Mouse (Mus musculus): ENCODE results near the gene Gpatch8. TPM values are rescaled to one million over a fixed set of nuclear protein-coding genes. Genes with fewer than 3 reads are reported as not detected.

The Gpatch8 gene
- polyA plus RNA-seq, 1 experiment = 13.3 TPM

- DNase-seq (ENCODE audit: low read depth) = no peak
Observed at GRCm38 (mm10) chr11:102434816-102435705, 121.1 kb downstream of the Gpatch8 start.

DNA sequence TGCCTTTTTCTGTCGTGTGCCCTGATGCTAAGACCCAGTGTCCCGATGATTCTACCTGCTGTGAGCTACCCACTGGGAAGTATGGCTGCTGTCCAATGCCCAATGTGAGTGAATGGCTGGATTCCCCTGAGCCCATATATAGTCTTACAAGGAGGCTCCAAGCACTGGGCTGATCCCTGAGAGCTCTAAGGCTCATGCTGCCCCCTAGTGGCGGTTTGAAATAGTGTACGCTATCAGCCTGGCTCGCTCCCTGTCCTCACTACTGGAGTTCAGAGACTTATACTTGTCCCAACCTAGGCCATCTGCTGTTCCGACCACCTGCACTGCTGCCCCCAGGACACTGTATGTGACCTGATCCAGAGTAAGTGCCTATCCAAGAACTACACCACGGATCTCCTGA, 121.8 kb downstream of the Gpatch8 start:
- DNase-seq (ENCODE audit: low read depth) = no peak

DNA sequence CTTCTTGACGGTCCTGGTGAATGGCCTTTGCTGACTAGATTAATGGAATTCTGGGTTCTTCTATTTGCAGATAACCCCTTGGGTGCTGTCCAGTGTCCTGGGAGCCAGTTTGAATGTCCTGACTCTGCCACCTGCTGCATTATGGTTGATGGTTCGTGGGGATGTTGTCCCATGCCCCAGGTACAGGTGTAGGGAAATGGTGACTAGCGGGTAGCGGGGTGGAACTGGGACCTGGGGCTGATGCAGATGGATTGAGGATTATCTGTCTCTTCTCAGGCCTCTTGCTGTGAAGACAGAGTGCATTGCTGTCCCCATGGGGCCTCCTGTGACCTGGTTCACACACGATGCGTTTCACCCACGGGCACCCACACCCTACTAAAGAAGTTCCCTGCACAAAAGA, 122.3 kb downstream of the Gpatch8 start:
- no peak for DNase-seq (ENCODE audit: low read depth)

GRCm38 (mm10) chr11:102432896-102433295, 123.3 kb downstream of the Gpatch8 start:
- no peak for DNase-seq (ENCODE audit: low read depth)

GRCm38 (mm10) chr11:102432115-102432843, 123.9 kb downstream of the Gpatch8 start:
- DNase-seq (ENCODE audit: low read depth) = no peak

- no peak for DNase-seq (ENCODE audit: low read depth)
Observed at GRCm38 (mm10) chr11:102431728-102432114, 124.5 kb downstream of the Gpatch8 start.

GRCm38 (mm10) chr11:102431018-102431645, 125.1 kb downstream of the Gpatch8 start:
- DNase-seq (ENCODE audit: low read depth) = no peak

DNA sequence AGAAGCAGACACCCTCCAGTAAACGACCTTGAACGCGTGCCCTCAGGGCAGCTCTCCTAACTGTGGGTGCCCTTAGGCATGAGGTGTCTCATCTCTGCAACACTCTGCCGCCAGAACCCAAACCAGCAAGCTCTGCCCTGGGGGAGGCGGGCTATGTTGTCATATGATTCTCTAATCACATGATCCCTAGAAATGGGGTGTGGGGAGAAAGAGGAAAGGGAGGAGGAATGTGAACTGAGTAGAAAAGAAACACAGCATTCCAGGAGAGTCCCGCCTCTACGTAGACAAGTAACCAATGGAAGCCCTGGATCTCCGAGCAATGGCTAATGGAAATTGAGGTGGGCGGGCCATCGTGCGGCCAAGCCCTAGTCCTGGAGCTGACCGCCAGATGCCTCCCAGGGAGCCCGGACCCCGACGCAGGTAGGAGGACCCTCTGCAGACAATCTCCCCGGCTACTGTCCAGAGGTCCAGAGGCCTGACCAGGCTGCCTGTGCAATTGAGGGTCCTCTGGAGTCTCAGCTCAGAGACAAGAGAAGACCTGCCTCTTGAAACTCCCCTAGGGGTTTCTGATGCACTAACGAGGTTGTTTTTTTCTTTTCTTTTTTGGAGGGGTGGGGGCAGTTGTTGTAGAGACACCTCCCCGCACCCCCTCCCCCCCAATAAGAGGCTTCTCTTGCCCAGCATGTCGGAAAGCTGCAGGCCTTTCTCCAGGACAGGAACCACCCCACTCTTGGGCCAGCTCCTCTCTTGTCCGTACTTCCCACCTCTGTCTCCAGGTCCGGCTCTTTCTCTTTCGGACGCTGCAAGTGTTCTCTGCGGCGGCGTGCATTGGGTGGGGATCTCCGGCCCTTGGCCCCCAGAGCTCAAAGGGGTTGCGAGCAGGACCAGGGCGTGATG, 125.8 kb downstream of the Gpatch8 start, which contains the start of gene Grn:
Gene Grn (plus strand): TSS at position 195 of the 897 bp plus-strand sequence.
- DNase-seq (ENCODE audit: low read depth) = peak; percentile 86

DNA sequence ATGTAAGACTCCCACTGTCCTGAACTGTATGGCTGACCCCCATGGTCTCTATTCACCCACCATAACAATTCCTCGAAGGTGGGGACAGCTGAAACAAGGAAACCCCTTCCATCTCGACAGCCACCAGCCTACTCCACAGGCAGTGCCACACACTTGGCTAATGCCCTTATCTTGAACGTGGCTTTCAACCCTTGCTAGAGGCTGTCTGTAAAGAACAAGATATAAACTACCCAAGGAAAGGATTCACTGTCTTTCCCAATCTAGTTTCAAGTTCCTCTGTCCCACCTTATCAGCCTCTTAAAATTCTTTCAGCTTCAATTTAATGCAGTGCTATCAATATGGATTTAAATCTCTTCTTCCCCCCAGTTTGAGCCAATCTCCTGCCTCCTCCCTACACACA, 126.6 kb downstream of the Gpatch8 start:
- no peak for DNase-seq (ENCODE audit: low read depth)

GRCm38 (mm10) chr11:102428981-102429540, 127.1 kb downstream of the Gpatch8 start:
- no peak for DNase-seq (ENCODE audit: low read depth)

Other genes starting within 250 kb of the Gpatch8 start
- gene Ubtf, start 236.7 kb downstream of the Gpatch8 start, polyA plus RNA-seq (2012; rRNA removed) = 27.5 and 36.5 TPM in 2 replicates
- gene Slc4a1, start 190.2 kb downstream of the Gpatch8 start, polyA plus RNA-seq (2012; rRNA removed) = 0.35 and 0.36 TPM in 2 replicates
- gene Rundc3a, start 163.0 kb downstream of the Gpatch8 start, polyA plus RNA-seq (2012; rRNA removed) = 0.95 and 1.1 TPM in 2 replicates
- 297 and 389 TPM in 2 replicates for gene Slc25a39, start 148.4 kb downstream of the Gpatch8 start, polyA plus RNA-seq (2012; rRNA removed)
- gene Grn, start 126.1 kb downstream of the Gpatch8 start, polyA plus RNA-seq (2012; rRNA removed) = 205 and 301 TPM in 2 replicates
- gene Fam171a2, start 108.7 kb downstream of the Gpatch8 start, polyA plus RNA-seq (2012; rRNA removed) = 35.5 and 51.3 TPM in 2 replicates
- gene Itga2b, start 86.3 kb downstream of the Gpatch8 start, polyA plus RNA-seq (2012; rRNA removed) = 18.0 and 20.6 TPM in 2 replicates
- gene Gm11627, start 23.1 kb upstream of the Gpatch8 start, polyA plus RNA-seq (2012; rRNA removed) = 2.4 and 2.8 TPM in 2 replicates
- gene Fzd2, start 48.0 kb upstream of the Gpatch8 start, polyA plus RNA-seq (2012; rRNA removed) = 17.3 and 18.7 TPM in 2 replicates
- gene Meioc, start 107.3 kb upstream of the Gpatch8 start, polyA plus RNA-seq (2012; rRNA removed) = 0.23 TPM in 1 of 2 replicates, not detected in the other
- 6.8 and 7.0 TPM in 2 replicates for gene Ccdc43, start 141.4 kb upstream of the Gpatch8 start, polyA plus RNA-seq (2012; rRNA removed)
- 3.9 and 4.1 TPM in 2 replicates for gene Adam11, start 205.0 kb upstream of the Gpatch8 start, polyA plus RNA-seq (2012; rRNA removed)

Measured in gonadal fat pad, adult 2 months (tissue).